Mouse (Mus musculus): ENCODE data around the gene Pfn3. TPM values are rescaled to one million over a fixed set of nuclear protein-coding genes. Genes with fewer than 3 reads are reported as not detected.
A peak's percentile ranks its signal among the peaks of the same experiment; 100 is the strongest.
"Not testable (repeated sequence)": the region's sequence is repeated elsewhere in the genome, so short reads cannot be mapped to it uniquely, and the experiment has no call there.

The Pfn3 gene
- total RNA-seq (2021): not detected

- intact Hi-C loops (cut with DNase I): no loop called here
- no peak for DNase-seq (ENCODE audit: low spot score)
These were observed at the start of gene Pfn3 for GRCm38 (mm10) chr13:55414743-55415380. Gene Pfn3, minus strand, starts transcription at chr13:55415232.

DNA sequence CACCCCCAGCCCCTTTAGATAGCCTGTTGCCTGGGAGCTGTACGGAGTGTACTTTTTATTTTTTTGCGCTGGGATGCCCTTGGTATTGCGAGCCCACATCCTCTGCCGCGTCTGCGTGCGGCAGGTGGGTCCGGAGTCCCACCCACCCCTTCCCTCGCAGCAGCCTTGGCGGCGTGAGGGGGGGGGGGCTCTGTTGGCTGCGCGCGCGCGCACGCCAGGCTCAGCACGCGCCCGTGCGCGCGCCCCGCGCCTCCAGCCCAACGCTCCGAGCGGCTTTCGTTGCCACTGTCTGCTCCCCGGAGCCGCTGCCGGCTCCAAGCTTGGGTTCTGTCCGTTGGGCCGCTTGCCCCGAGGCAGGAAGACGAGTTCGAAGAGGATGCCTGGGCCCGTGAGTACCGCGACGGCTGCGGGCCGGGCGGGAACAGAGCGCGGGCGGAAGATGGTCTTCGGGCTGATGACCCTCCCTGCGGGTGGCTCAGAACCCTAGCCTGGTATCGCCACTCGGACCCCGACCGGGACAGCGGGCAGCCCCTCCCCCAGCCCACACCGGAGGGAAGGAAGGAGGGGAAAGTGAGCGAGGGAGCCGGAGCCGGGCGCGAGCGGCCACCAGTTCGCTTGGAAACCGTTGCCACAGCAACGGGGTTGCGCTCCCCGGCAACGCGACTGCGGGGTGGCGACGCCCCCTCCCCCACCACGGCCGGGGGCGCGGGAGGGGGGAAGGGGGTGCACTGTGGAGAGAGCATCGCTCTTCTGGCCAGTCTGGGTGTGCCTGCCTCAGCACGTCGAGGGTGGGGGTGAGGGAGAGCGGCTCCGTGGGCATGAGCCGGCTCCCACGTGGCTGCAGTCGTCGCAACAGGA is 49.2 kb upstream of the Pfn3 start, which contains the start of gene Prr7:
TSS of gene Prr7 (plus strand) at position 241 of the 858 bp plus-strand sequence.
- DNase-seq (ENCODE audit: low spot score): no peak
- intact Hi-C loops (cut with DNase I): no loop called here

DNA sequence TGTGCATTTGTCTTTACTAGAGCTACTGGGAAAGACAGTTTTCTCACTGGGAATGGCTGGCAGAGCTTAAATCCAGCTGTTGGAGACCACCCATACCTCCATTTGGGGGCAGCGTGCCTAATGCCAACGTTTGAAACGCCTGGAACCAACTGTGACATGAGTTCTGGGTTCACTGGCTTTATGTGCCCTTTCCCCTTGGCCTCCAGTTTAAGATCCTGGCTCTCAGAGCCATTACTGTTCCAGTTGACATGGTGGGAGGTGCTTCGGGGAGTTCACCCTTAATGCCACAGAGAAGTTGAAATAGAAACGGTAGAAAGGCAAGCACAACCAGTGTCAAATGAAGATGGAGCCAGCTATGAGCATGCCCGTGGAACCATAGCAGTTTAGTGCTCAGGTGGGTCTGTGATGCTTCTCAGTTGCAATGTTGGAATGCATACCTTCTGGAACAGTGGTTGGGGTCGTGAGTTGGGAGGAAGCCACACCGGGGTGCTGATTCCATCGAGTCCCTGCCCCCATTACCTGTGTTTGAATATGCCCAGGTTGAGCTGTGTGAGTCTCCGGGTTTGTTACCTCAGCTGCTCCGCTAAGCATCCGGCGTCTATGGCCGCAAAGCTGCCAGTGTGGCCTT is 48.5 kb upstream of the Pfn3 start:
- DNase-seq (ENCODE audit: low spot score): no peak
- intact Hi-C loops (cut with DNase I): no loop called here

DNA sequence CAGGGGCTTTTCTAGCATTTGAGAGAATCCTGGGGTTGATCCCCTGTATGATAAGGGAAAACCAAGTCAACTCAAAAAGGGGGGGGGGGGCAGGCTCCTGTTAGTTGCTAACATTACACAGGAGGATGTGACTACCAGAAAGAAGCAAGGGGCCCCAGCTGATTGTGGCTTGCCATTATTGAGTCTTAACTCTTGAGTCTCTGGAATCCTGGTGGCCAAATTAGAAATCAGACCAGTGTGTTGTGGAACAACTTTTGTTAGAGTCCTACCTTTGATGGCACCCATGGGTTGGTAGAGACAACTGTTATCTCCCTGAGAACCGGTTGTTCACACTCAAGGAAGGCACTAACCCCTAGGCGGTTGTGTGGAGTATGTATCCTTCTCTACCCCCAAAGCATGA is 47.9 kb upstream of the Pfn3 start:
- intact Hi-C loops (cut with DNase I): no loop called here
- no peak for DNase-seq (ENCODE audit: low spot score)

GRCm38 (mm10) chr13:55451785-55452549 is 36.9 kb upstream of the Pfn3 start:
- intact Hi-C loops (cut with DNase I): no loop called here
- DNase-seq (ENCODE audit: low spot score): no peak

DNA sequence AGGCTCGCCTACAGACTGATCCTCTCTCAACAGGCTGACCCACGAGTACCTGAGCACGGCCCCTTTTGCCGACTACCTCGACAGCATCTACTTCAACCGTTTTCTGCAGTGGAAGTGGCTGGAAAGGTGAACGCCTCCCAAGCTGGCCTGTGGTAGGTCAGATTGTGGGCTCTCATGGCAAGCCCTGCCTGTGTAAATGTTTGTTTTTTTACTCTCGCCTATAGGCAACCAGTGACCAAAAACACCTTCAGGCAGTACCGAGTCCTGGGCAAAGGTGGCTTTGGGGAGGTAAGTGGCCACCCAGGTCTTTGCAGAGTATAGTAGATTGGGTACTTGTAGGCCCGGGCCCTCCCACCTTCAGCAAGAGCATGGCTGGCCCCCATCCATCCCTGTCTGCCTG is 36.3 kb upstream of the Pfn3 start:
- intact Hi-C loops (cut with DNase I): no loop called here
- DNase-seq (ENCODE audit: low spot score): no peak

GRCm38 (mm10) chr13:55450511-55450980 is 35.5 kb upstream of the Pfn3 start:
- intact Hi-C loops (cut with DNase I): no loop called here
- DNase-seq (ENCODE audit: low spot score): peak; percentile 70

DNA sequence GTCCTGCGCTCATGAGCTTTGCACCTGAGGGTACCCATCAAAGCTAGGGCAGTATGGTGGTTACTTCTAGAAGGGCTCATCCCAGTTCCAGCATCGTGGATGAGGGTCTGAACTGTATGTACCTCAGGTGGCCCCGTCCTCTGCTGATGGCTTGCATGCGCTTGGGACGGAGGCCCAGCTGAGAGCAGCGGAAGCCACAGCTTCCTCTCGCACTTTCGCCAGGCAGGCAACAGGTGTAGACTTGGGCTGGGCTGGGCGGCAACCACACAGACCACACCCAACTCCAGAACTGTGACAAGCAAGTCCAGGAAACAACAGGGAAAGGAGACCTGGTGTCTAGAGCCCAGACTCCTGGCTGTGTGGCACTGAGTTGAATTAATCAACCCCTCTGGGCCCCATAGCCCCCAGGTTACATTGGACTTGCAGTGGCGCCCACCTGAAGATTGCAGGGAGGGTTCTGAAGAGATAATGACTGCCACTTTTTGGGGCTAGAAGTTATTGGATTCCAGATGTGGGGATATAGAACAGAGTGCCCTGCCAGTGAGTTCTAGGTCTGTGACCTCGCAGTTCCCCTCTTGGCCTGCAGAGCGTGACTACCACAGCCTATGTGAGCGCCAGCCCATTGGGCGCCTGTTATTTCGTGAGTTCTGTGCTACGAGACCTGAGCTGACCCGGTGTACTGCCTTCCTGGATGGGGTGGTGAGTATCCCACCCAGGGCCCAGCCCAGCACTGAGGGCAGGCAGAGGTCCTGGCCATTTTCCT is 34.8 kb upstream of the Pfn3 start:
- intact Hi-C loops (cut with DNase I): no loop called here

DNA sequence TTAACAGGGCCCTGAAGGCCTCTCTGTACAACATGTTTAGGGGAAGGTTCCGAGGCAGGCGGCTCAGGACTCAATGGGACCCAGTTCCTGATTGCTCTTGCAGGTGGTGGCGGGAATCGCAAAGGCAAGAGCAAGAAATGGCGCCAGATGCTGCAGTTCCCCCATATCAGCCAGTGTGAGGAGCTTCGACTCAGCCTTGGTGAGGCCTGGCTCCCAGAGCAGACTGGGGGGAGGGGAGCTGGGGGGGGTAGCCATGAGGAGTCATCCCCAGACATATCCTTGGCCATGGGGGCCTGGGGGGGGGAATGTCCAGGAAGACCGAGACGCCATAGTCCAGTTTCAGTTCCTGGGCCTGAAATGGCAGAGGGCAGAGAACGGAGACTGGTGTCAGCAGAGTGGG is 34.2 kb upstream of the Pfn3 start:
- DNase-seq (ENCODE audit: low spot score): no peak
- intact Hi-C loops (cut with DNase I): no loop called here

More for the DNA sequence above, 34.8 kb upstream of the Pfn3 start:
- DNase-seq (ENCODE audit: low spot score): no peak

GRCm38 (mm10) chr13:55448131-55448530 is 33.1 kb upstream of the Pfn3 start:
- DNase-seq (ENCODE audit: low spot score): no peak
- intact Hi-C loops (cut with DNase I): no loop called here

DNA sequence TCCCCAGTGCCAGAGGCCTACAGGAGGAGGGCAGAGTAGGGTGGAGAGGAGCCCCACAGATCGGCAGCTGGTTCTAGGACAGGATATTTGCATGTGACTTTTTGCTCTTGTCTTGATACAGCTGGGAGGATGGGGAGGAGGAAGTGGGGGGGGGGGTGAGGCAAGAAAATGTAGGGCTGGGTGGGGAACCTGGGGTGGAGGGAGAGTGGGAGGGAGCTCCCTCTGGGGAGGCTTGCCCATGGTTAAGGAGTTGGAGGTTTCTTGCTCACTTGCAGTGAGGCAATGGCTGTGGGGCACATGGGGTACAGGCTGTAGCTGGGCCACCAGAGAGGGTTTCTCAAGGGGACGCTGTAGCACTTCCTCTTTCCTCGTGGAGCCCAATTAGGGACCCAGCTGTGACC is 32.5 kb upstream of the Pfn3 start:
- intact Hi-C loops (cut with DNase I): loop anchor here (2.0 kb wide), 1 partner anchor 23 kb away; no protein-coding TSS in a partner anchor
- DNase-seq (ENCODE audit: low spot score): no peak

DNA sequence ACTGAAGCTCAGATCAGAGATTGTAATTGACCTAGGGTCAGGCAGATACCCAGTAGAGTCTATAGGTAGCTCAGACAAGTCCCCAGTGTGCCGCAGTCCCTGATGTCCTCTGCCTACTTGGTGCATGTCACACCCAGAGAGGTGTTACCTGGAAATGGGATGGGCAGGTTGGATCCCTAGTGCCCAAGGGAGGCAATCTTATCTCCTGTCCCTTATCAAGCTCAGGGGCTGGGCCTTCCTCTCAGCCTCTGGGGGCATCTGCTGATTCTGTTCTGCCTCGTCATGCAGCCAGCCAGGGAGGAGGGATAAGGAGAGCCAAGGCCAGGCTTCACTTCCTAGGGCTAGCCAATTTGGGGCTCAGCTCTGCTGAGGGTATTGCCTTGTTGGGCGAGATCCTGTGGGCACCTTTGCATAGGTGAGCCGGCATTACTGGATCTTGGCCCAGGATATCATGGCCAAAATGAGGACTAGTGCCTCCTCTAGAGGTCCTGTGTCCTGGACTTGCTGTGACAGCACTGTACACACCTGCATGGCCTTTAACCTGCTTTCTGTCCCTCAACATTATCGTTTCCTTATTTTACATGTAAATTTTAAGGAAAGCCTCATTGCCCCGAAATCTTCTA is 31.6 kb upstream of the Pfn3 start:
- intact Hi-C loops (cut with DNase I): loop anchor here (2.0 kb wide), 1 partner anchor 24 kb away; no protein-coding TSS in a partner anchor
- DNase-seq (ENCODE audit: low spot score): no peak

DNA sequence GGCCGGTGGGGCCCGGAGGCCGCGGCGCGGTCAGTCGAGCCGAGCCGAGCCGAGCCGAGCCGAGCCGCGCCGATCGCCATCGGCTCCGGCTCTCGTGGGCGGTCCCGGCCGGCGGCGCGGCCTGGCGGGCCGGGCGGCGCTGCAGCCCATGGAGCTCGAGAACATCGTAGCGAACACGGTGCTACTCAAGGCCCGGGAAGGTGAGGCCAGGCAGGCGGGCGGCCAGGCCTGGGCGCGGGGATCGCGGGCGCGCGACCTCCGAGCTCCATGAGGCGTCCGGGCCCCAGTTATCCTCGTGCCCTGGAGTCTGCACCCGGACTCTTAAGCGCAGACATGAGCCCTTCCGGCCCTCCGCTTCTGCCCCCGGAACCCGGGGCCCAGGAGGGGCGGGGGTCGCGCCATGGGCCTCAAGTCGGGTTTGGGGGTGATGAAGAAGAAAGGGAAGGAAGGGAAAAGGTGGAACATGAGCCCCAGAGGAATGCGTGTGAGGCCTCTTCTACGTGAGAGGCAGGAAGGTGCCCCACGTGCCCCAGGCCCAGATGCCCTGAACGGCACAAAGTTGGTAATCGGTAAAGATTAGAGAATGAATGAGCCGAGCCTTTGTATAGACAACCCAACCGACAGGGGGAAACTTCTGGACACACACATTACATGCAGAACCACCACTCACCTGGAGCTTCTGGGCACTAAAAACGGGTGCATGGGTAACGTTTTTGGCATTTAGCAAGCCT is 30.5 kb upstream of the Pfn3 start:
- no peak for DNase-seq (ENCODE audit: low spot score)
- intact Hi-C loops (cut with DNase I): loop anchor here (2.0 kb wide), 1 partner anchor 25 kb away; no protein-coding TSS in a partner anchor

- peak; percentile 100 for DNase-seq (ENCODE audit: low spot score)
- intact Hi-C loops (cut with DNase I): no loop called here
These were observed 29.9 kb upstream of the Pfn3 start, which contains the start of gene Grk6 for GRCm38 (mm10) chr13:55444937-55445315. Gene Grk6, plus strand, starts transcription at chr13:55445072.

DNA sequence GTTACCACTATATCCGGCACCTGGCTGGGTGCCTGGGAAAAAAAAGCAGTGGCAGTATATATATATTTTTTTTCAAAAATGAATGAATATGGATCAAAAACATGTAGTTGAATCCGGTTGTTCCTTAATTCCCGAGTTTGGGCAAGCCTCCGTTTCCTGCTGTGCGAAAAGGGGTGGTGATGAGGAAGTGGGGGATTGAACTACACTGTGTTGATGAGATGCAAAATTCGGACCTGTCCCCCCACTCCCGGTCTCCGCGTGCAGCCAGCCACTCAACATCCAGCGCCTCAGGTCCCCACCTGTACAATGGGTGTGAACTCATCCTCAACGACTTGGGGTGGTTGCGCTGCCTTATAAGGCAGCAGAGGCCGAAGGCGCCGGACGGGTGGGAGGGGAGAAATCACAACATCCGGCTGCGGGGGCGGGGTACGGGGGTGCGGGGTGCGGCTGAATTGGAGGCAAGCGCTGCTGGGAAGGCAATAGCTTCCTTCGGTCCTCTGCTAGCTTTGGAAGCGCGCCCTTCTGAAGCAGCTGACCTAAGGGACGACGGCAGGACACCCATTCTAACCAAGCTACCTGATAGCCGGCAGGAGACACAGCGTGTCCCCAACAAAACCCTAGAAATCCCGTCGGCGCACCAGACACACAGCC is 29.4 kb upstream of the Pfn3 start:
- DNase-seq (ENCODE audit: low spot score): no peak
- intact Hi-C loops (cut with DNase I): no loop called here

- no peak for DNase-seq (ENCODE audit: low spot score)
- intact Hi-C loops (cut with DNase I): no loop called here
These were observed 28.8 kb upstream of the Pfn3 start for GRCm38 (mm10) chr13:55443799-55444285.

GRCm38 (mm10) chr13:55437111-55437629 is 22.1 kb upstream of the Pfn3 start:
- intact Hi-C loops (cut with DNase I); DNase-seq (ENCODE audit: low spot score): not testable (repeated sequence)

All from heart, postnatal 25 days (tissue).